Mouse (Mus musculus) retina, postnatal 1 day (tissue): ENCODE data around the gene Pip5k1c.

ENCODE experiments used
- DNase-seq: peaks from one replicate; pipeline ENCODE4 v3.0.0-alpha.2; 2012

Pip5k1c gene

GRCm38 (mm10) chr10:81303761-81304160, 11.0 kb downstream of the Pip5k1c start:
- DNase-seq = no peak

GRCm38 (mm10) chr10:81304597-81305238, 12.0 kb downstream of the Pip5k1c start:
- peak; percentile 76 for DNase-seq

- DNase-seq = no peak
Observed at GRCm38 (mm10) chr10:81305663-81306062, 12.9 kb downstream of the Pip5k1c start.

GRCm38 (mm10) chr10:81306173-81306668, 13.5 kb downstream of the Pip5k1c start:
- no peak for DNase-seq

- DNase-seq = no peak
Observed at GRCm38 (mm10) chr10:81306837-81307682, 14.3 kb downstream of the Pip5k1c start.

- no peak for DNase-seq
Observed at GRCm38 (mm10) chr10:81309571-81309970, 16.8 kb downstream of the Pip5k1c start.

GRCm38 (mm10) chr10:81313581-81313980, 20.8 kb downstream of the Pip5k1c start:
- DNase-seq = no peak

- DNase-seq = no peak
Observed at GRCm38 (mm10) chr10:81314201-81314600, 21.4 kb downstream of the Pip5k1c start.

- DNase-seq = no peak
Observed at GRCm38 (mm10) chr10:81315587-81315986, 22.8 kb downstream of the Pip5k1c start.

- DNase-seq = peak; percentile 63
Observed at GRCm38 (mm10) chr10:81316338-81317060, 23.7 kb downstream of the Pip5k1c start.

- peak; percentile 73 for DNase-seq
Observed at GRCm38 (mm10) chr10:81317273-81317672, 24.5 kb downstream of the Pip5k1c start.

- no peak for DNase-seq
Observed at GRCm38 (mm10) chr10:81318589-81319329, 26.0 kb downstream of the Pip5k1c start.

GRCm38 (mm10) chr10:81319330-81319699, 26.6 kb downstream of the Pip5k1c start:
- peak; percentile 38 for DNase-seq

GRCm38 (mm10) chr10:81319741-81320549, 27.2 kb downstream of the Pip5k1c start:
- no peak for DNase-seq

GRCm38 (mm10) chr10:81320550-81321347, 28.0 kb downstream of the Pip5k1c start, which contains the start of gene Cactin:
Gene Cactin (plus strand): TSS chr10:81321103.
- DNase-seq = peak; percentile 100

GRCm38 (mm10) chr10:81321436-81321835, 28.7 kb downstream of the Pip5k1c start:
- DNase-seq = no peak

- DNase-seq = no peak
Observed at GRCm38 (mm10) chr10:81322444-81322843, 29.7 kb downstream of the Pip5k1c start.

GRCm38 (mm10) chr10:81323141-81323775, 30.5 kb downstream of the Pip5k1c start:
- no peak for DNase-seq

GRCm38 (mm10) chr10:81323791-81324530, 31.2 kb downstream of the Pip5k1c start:
- no peak for DNase-seq

- DNase-seq = no peak
Observed at GRCm38 (mm10) chr10:81325176-81325575, 32.4 kb downstream of the Pip5k1c start.
